Mouse (Mus musculus): ENCODE results near the gene Atxn7.

DNA sequence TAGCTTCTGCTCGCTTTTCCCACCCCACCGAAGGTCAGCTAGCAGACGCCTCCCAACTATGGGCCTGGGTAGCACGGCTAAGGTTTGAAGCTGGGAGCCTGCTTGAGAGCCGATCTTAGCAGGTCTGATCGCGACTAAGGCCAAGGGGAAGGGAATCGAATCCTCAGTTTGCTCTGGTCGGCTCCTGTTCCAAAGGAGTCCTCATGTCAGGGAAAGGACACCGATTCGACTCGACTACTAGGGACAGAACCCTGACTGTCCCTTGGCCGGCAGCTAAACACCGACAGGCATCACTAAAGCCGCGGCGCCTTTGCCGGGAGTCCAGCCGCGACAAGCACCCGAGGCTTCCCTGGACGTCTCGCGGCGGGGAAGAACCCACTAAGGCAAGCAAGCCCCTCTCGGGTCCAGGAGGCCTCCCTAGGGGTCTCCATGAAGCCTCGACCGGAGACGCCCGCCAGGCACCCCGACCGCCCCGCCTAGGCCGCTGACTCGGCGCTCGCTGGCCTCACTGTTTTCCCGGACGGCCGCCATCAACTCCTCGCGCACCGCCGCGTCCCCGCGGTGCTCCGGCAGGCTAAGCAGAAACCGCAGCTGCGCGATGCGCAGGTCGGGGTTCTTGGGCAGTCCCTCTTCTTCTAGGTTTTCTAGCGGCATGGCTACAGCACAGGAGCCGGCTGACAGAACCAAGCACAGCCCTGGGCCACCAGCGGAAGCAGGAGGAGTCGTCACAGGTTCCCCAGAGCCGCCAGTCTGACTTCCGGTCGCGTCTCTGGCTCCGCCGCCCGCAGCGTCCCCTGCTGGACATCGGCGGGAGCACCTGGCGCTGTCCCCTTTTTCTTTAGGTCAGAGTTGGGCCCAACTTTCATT lies 159.2 kb downstream of the Atxn7 start, which contains the start of gene Psmd6:
- TF ChIP-seq CTCF (conservative IDR thresholded peaks at IDR 0.05; ENCODE audit: insufficient read depth, insufficient read length, low read depth, low read length) (peak; percentile 90), POLR2A (IDR thresholded peaks at IDR 0.05; ENCODE audit: low read depth, low read length) (peak; percentile 49)
